Mouse (Mus musculus) bone marrow, adult 2 months (tissue): ENCODE results near the gene Tubd1.

Source experiments
- CTCF ChIP-seq: fragments of 200-500 bp; IDR thresholded peaks from 2 replicates; pipeline ENCODE4 v1.5.1; 2011; ENCODE audit warnings: low read length, control low read depth; ENCODE audit not compliant: control insufficient read depth, insufficient read depth
- POLR2A ChIP-seq: fragments of 200-500 bp; IDR thresholded peaks from 2 replicates; pipeline ENCODE4 v1.6.1; 2011; ENCODE audit warnings: low read depth, mild to moderate bottlenecking, control low read depth, low read length, borderline replicate concordance; ENCODE audit not compliant: control insufficient read depth

DNA sequence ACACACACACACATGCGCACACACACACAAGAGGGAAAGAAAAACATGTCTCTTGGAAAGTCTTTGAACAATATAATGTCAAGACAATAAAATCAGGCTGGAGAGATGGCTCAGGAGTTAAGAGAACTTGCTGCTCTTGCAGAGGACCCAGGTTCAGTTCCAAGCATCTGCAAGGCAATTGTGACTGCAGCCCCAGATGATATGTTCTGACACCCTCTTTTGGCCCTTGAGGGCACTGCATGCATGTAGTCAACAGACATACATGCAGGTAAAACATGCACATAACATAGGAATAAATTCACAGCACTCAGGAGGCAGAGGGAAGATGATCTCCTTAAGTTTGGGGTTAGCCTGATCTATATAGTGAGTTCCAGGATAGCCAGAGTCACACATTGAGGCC, 2.6 kb downstream of the Tubd1 start:
- TF ChIP-seq CTCF (no peak), POLR2A (no peak)
